Mouse (Mus musculus) limb, embryonic 12.5 days (tissue): ENCODE results near the gene Nudt3. TPM values are rescaled to one million over a fixed set of nuclear protein-coding genes. Genes with fewer than 3 reads are reported as not detected.

ENCODE experiments used
- ATAC-seq: fragments of 200-750 bp; cut with Nextera tagmentation; 2 replicates; pipeline ENCODE4 v1.8.0; 2017; ENCODE audit warnings: low read depth, moderate TSS enrichment; ENCODE audit not compliant: insufficient number of reproducible peaks, insufficient read depth, low FRiP score, low TSS enrichment
- H3K27ac ChIP-seq: fragments of 300-500 bp; sonication (generic); 2 replicates; pipeline ENCODE4 v1.5.1; 2016; ENCODE audit warnings: mild to moderate bottlenecking, moderate library complexity
- H3K27me3 ChIP-seq: fragments of 300-500 bp; sonication (generic); 2 replicates; pipeline ENCODE4 v1.6.1; 2016; ENCODE audit warnings: mild to moderate bottlenecking, moderate library complexity
- H3K36me3 ChIP-seq: fragments of 300-500 bp; sonication (generic); 2 replicates; pipeline ENCODE4 v1.6.1; 2016; ENCODE audit warnings: mild to moderate bottlenecking, moderate library complexity
- H3K4me1 ChIP-seq: fragments of 300-500 bp; sonication (generic); replicated peaks from 2 replicates; pipeline ENCODE4 v1.6.1; 2016
- H3K4me2 ChIP-seq: fragments of 300-500 bp; sonication (generic); 2 replicates; pipeline ENCODE4 v1.6.1; 2016; ENCODE audit warnings: mild to moderate bottlenecking, moderate library complexity
- H3K4me3 ChIP-seq: fragments of 300-500 bp; sonication (generic); replicated peaks from 2 replicates; pipeline ENCODE4 v1.5.1; 2016; ENCODE audit warnings: mild to moderate bottlenecking
- H3K9ac ChIP-seq: fragments of 300-500 bp; sonication (generic); replicated peaks from 2 replicates; pipeline ENCODE4 v1.6.1; 2016; ENCODE audit warnings: mild to moderate bottlenecking, moderate library complexity
- H3K9me3 ChIP-seq: fragments of 300-500 bp; sonication (generic); 2 replicates; pipeline ENCODE4 v1.6.1; 2016; ENCODE audit warnings: mild to moderate bottlenecking, moderate library complexity
- WGBS: fragments of 180-500 bp; shearing (Covaris S2); methylation state at CpG from one replicate; pipeline ENCODE4 v1.1.7; 2016; 5-methylcytosine and 5-hydroxymethylcytosine counted together
- polyA plus RNA-seq: library from polyadenylated mRNA; unstranded; fragments of >200 nt; fragmentation: Nextera tagmentation; extraction: Ambion mirVana; gene quantifications from 2 replicates; pipeline ENCODE4 v1.2.1, GENCODE M21; 2016

Nudt3 gene
- polyA plus RNA-seq, 1 experiment from 2014 or later = 126 TPM

- no peak for ATAC-seq
Measured at GRCm38 (mm10) chr17:27576056-27576455, 47.2 kb downstream of the Nudt3 start.

GRCm38 (mm10) chr17:27575116-27575776, 48.0 kb downstream of the Nudt3 start:
- H3K9ac ChIP-seq = no peak overlapping the region
- H3K9me3 ChIP-seq = no peaks in the 10 kb centered on the region
- no peak overlapping the region for H3K4me3 ChIP-seq
- WGBS = 21% methylated on average over 10 of the region's 10 CpGs
- H3K36me3 ChIP-seq = peaks cover 71% of the 10 kb centered on the region
- peaks cover 18% of the 10 kb centered on the region for H3K4me1 ChIP-seq
- H3K27ac ChIP-seq = peak overlapping the region; percentile 60
- no peak overlapping the region for H3K4me2 ChIP-seq
- no peak for ATAC-seq
- no peaks in the 10 kb centered on the region for H3K27me3 ChIP-seq

More at GRCm38 (mm10) chr17:27576056-27576455, 47.2 kb downstream of the Nudt3 start:
- Histone ChIP-seq H3K9ac (no peak overlapping the region; the same call in 1 of the 2 replicates), H3K27ac (peak overlapping the region; percentile 60), H3K9me3 (no peaks in the 10 kb centered on the region), H3K4me2 (no peak overlapping the region), H3K36me3 (peaks cover 79% of the 10 kb centered on the region), H3K4me1 (peaks cover 18% of the 10 kb centered on the region), H3K4me3 (no peak overlapping the region), H3K27me3 (no peaks in the 10 kb centered on the region)
- WGBS = 83% methylated on average over 7 of the region's 7 CpGs

- Histone ChIP-seq H3K36me3 (peaks cover 65% of the 10 kb centered on the region), H3K4me3 (no peak overlapping the region), H3K27ac (peak overlapping the region; percentile 60), H3K9me3 (no peaks in the 10 kb centered on the region), H3K4me1 (peaks cover 18% of the 10 kb centered on the region), H3K9ac (no peak overlapping the region), H3K4me2 (no peak overlapping the region), H3K27me3 (no peaks in the 10 kb centered on the region)
- WGBS = 88% methylated on average over 15 of the region's 16 CpGs
- ATAC-seq = no peak
Measured at GRCm38 (mm10) chr17:27574470-27575115, 48.7 kb downstream of the Nudt3 start.

- Histone ChIP-seq H3K27me3 (no peaks in the 10 kb centered on the region), H3K9me3 (no peaks in the 10 kb centered on the region), H3K9ac (no peak overlapping the region), H3K4me3 (no peak overlapping the region), H3K4me2 (no peak overlapping the region), H3K36me3 (peaks cover 57% of the 10 kb centered on the region), H3K4me1 (peaks cover 18% of the 10 kb centered on the region), H3K27ac (no peak overlapping the region)
- 85% methylated on average over 10 of the region's 10 CpGs for WGBS
- ATAC-seq = no peak
Measured at GRCm38 (mm10) chr17:27573772-27574320, 49.4 kb downstream of the Nudt3 start.

GRCm38 (mm10) chr17:27571315-27571714, 52.0 kb downstream of the Nudt3 start:
- no peak for ATAC-seq
- Histone ChIP-seq H3K4me2 (no peak overlapping the region), H3K27ac (no peak overlapping the region), H3K36me3 (peaks cover 34% of the 10 kb centered on the region), H3K4me1 (peaks cover 21% of the 10 kb centered on the region), H3K9ac (no peak overlapping the region), H3K9me3 (no peaks in the 10 kb centered on the region), H3K27me3 (no peaks in the 10 kb centered on the region), H3K4me3 (no peak overlapping the region)
- 76% methylated on average over 8 of the region's 8 CpGs for WGBS

GRCm38 (mm10) chr17:27568228-27568627, 55.1 kb downstream of the Nudt3 start:
- no peak overlapping the region for H3K4me3 ChIP-seq
- no peaks in the 10 kb centered on the region for H3K9me3 ChIP-seq
- whole genome bisulfite sequencing = 95% methylated on average over 5 of the region's 5 CpGs
- H3K27ac ChIP-seq = no peak overlapping the region
- peaks cover 21% of the 10 kb centered on the region for H3K4me1 ChIP-seq
- H3K4me2 ChIP-seq = no peak overlapping the region
- no peak for ATAC-seq
- no peak overlapping the region for H3K9ac ChIP-seq
- no peaks in the 10 kb centered on the region for H3K27me3 ChIP-seq
- peaks cover 16% of the 10 kb centered on the region; the same call in 1 of the 2 replicates for H3K36me3 ChIP-seq

- Histone ChIP-seq H3K27ac (peak overlapping the region; percentile 7; the same call in 1 of the 2 replicates), H3K4me2 (peak overlapping the region; percentile 95), H3K9me3 (no peaks in the 10 kb centered on the region), H3K9ac (peak overlapping the region; percentile 51), H3K36me3 (peaks cover 20% of the 10 kb centered on the region), H3K27me3 (no peaks in the 10 kb centered on the region), H3K4me1 (peaks cover 28% of the 10 kb centered on the region), H3K4me3 (peak overlapping the region; percentile 50)
- 1% methylated on average over 13 of the region's 13 CpGs for WGBS
- ATAC-seq = peak; percentile 14; the same call in 1 of the 2 replicates
Measured at GRCm38 (mm10) chr17:27565942-27566267, 57.4 kb downstream of the Nudt3 start.

GRCm38 (mm10) chr17:27565163-27565941, 57.9 kb downstream of the Nudt3 start, which contains the start of gene AI413582:
Gene AI413582, minus strand, starts transcription at chr17:27565756.
- peaks cover 26% of the 10 kb centered on the region for H3K36me3 ChIP-seq
- no peaks in the 10 kb centered on the region for H3K27me3 ChIP-seq
- peaks cover 31% of the 10 kb centered on the region for H3K4me1 ChIP-seq
- peak within 1 kb of the TSS; percentile 51 for H3K9ac ChIP-seq
- peak within 1 kb of the TSS; percentile 20 for H3K27ac ChIP-seq
- under 1% methylated on average over 58 of the region's 58 CpGs for WGBS
- H3K4me2 ChIP-seq = peak within 1 kb of the TSS; percentile 95
- H3K9me3 ChIP-seq = no peaks in the 10 kb centered on the region
- peak within 1 kb of the TSS; percentile 50 for H3K4me3 ChIP-seq
- peak; percentile 84 for ATAC-seq

- peaks cover 38% of the 10 kb centered on the region for H3K4me1 ChIP-seq
- H3K36me3 ChIP-seq = peaks cover 31% of the 10 kb centered on the region
- peak overlapping the region; percentile 50 for H3K4me3 ChIP-seq
- H3K4me2 ChIP-seq = peak overlapping the region; percentile 95
- WGBS = 9% methylated on average over 20 of the region's 20 CpGs
- H3K27me3 ChIP-seq = no peaks in the 10 kb centered on the region
- H3K9ac ChIP-seq = peak overlapping the region; percentile 51
- H3K9me3 ChIP-seq = no peaks in the 10 kb centered on the region
- ATAC-seq = no peak
- H3K27ac ChIP-seq = peak overlapping the region; percentile 20
Measured at GRCm38 (mm10) chr17:27564391-27565162, 58.7 kb downstream of the Nudt3 start.

GRCm38 (mm10) chr17:27563771-27564244, 59.5 kb downstream of the Nudt3 start:
- Histone ChIP-seq H3K36me3 (peaks cover 31% of the 10 kb centered on the region), H3K4me1 (peaks cover 45% of the 10 kb centered on the region), H3K9ac (no peak overlapping the region), H3K4me3 (no peak overlapping the region), H3K9me3 (no peaks in the 10 kb centered on the region), H3K27me3 (no peaks in the 10 kb centered on the region), H3K4me2 (0 out of 2 replicates have a peak overlapping the region, but pooled peaks have one; percentile 95), H3K27ac (no peak overlapping the region)
- WGBS = 48% methylated on average over 7 of the region's 7 CpGs
- no peak for ATAC-seq
